Mouse (Mus musculus) liver, adult 2 months (tissue): Measurements from ENCODE around the gene Spcs2.

Source experiments
- CTCF ChIP-seq: fragments of 200-500 bp; IDR thresholded peaks from 2 replicates; pipeline ENCODE4 v1.5.1; 2011; ENCODE audit warnings: low read depth, low read length, control low read depth
- POLR2A ChIP-seq: fragments of 200-500 bp; IDR thresholded peaks from 2 replicates; pipeline ENCODE4 v1.6.1; 2011; ENCODE audit warnings: low read length, control low read depth; ENCODE audit not compliant: insufficient read depth; ENCODE audit errors: extremely low read depth

- TF ChIP-seq CTCF (no peak), POLR2A (no peak)
Measured at GRCm38 (mm10) chr7:99893967-99894366, 30.7 kb upstream of the Spcs2 start.
